Mouse (Mus musculus) C2C12 (cell line): ENCODE measurements at regions not wholly inside any gene's neighbourhood (a gene's known extent, or its start where the extent isn't known, plus 50 kb on each side); places are given as distances from the start of the nearest gene placed in this dataset.

Source experiments
- CTCF ChIP-seq: IDR thresholded peaks from one replicate; pipeline ENCODE4 v1.5.1; 2011; ENCODE audit not compliant: control insufficient read depth, insufficient read depth, insufficient read length
- USF1 ChIP-seq: IDR thresholded peaks from one replicate; pipeline ENCODE4 v1.6.1; 2011; ENCODE audit warnings: low read depth, mild to moderate bottlenecking, control low read depth, moderate library complexity

- no peak for TF ChIP-seq USF1
- TF ChIP-seq CTCF: no peak
Observed at GRCm38 (mm10) chr2:80188374-80188773, 59.1 kb upstream of the Pde1a start.
